Mouse (Mus musculus): ENCODE data around the gene Olfr986. TPM values are rescaled to one million over a fixed set of nuclear protein-coding genes. Genes with fewer than 3 reads are reported as not detected.

The Olfr986 gene
- total RNA-seq (2023), result not detected

GRCm38 (mm10) chr9:40180620-40181019, at the start of gene Olfr986:
Gene Olfr986, plus strand, starts transcription at chr9:40180920.

GRCm38 (mm10) chr9:40192098-40193038, 11.6 kb downstream of the Olfr986 start, which contains the start of gene Zfp202:
Gene Zfp202, plus strand, starts transcription at chr9:40192316.

Other genes with a start within 250 kb of the Olfr986 start
- gene Olfr974, start 243.4 kb upstream of the Olfr986 start, total RNA-seq (2023), result not detected
- not detected for gene Olfr975, start 228.9 kb upstream of the Olfr986 start, total RNA-seq (2023)
- not detected for gene Olfr976, start 219.8 kb upstream of the Olfr986 start, total RNA-seq (2023)
- not detected for gene Olfr978, start 188.8 kb upstream of the Olfr986 start, total RNA-seq (2023)
- gene Olfr979, start 177.5 kb upstream of the Olfr986 start, total RNA-seq (2023), result not detected
- gene Olfr980, start 171.3 kb upstream of the Olfr986 start, total RNA-seq (2023), result not detected
- not detected for gene Olfr981, start 159.5 kb upstream of the Olfr986 start, total RNA-seq (2023)
- gene Olfr982, start 107.1 kb upstream of the Olfr986 start, total RNA-seq (2023), result not detected
- not detected for gene Olfr983, start 87.3 kb upstream of the Olfr986 start, total RNA-seq (2023)
- gene Olfr984, start 66.7 kb upstream of the Olfr986 start, total RNA-seq (2023), result not detected
- not detected for gene Olfr985, start 50.7 kb upstream of the Olfr986 start, total RNA-seq (2023)
- not detected for gene Tmem225, start 32.8 kb upstream of the Olfr986 start, total RNA-seq (2023)
- gene Zfp202, start 11.4 kb downstream of the Olfr986 start, total RNA-seq (2023), result 1.9 TPM
- gene Scn3b, start 88.3 kb downstream of the Olfr986 start, total RNA-seq (2023), result not detected

Data from CD4-positive naive resting alpha-beta T cell, adult 76 days (primary cell).